Mouse (Mus musculus): ENCODE measurements around the gene Hist2h3c1. TPM values are rescaled to one million over a fixed set of nuclear protein-coding genes. Genes with fewer than 3 reads are reported as not detected.
"Not testable (repeated sequence)": the region's sequence is repeated elsewhere in the genome, so short reads cannot be mapped to it uniquely, and the experiment has no call there.

The Hist2h3c1 gene
- polyA plus RNA-seq (2014; fragmentation: Nextera tagmentation; extraction: Ambion mirVana) = 0.28 TPM in 1 of 2 replicates, not detected in the other

- DNase-seq (ENCODE audit: low spot score); H3K27me3 ChIP-seq (ENCODE audit: control insufficient read depth, insufficient read depth, low read length); H3K9me3 ChIP-seq (ENCODE audit: control insufficient read depth, low read length); H3K36me3 ChIP-seq (ENCODE audit: control insufficient read depth, insufficient read depth, low read length): not testable (repeated sequence)
- peak within 1 kb of the TSS; percentile 40 for H3K4me2 ChIP-seq (ENCODE audit: low read depth, severe bottlenecking)
- peak within 1 kb of the TSS; percentile 45 for H3K4me3 ChIP-seq (ENCODE audit: low read depth, low read length)
- peak; percentile 92 for ATAC-seq (ENCODE audit: insufficient number of reproducible peaks, low FRiP score, low TSS enrichment, low read depth)
- peak within 1 kb of the TSS; percentile 79 for H3K9ac ChIP-seq (ENCODE audit: low read length)
- H3K4me1 ChIP-seq (ENCODE audit: control insufficient read depth, insufficient read depth, low read length) = peaks cover 29% of the 10 kb centered on the region
- no CpG with 5 or more reads among the region's 47 CpGs for WGBS
- H3K27ac ChIP-seq (replicated peaks; ENCODE audit: low read depth, low read length) = peak within 1 kb of the TSS; percentile 75
Observed at GRCm38 (mm10) chr3:96246427-96246856, at the start of gene Hist2h3c1. Hist2h3c1 (plus strand) TSS chr3:96246685.

DNA sequence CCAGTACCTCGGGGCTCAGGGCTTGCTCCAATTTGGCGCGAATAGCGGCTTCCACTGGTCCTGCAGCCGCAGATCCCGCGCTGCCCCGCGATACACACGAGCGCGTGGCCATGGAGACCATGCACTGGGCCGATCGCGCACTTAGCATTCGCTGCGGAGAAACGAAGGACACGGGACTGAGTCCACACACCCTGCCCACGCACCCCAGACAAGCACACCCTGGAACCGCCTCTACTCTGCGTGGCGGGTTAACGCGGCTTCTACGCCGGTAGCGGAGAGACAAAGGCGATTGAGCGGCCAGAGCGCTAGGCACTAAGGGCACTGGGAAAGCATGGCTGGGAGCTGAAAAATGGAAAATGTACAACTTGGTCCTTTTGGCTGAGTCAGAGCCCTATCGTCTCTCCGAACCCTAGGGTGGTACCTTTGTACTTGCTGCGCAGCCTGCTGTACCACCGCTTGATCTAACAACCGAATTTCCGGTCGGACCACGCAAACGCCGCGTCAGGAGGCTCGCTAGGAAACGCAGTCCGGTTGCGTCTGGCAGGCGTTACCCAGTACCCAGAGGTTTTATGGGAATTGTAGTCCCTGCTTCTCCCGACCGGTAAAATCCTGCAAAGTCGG is 49.2 kb upstream of the Hist2h3c1 start:
- Histone ChIP-seq H3K4me3 (ENCODE audit: low read depth, low read length) (peak overlapping the region; percentile 54), H3K9me3 (ENCODE audit: control insufficient read depth, low read length) (no peaks in the 10 kb centered on the region), H3K36me3 (ENCODE audit: control insufficient read depth, insufficient read depth, low read length) (no peaks in the 10 kb centered on the region), H3K4me2 (ENCODE audit: low read depth, severe bottlenecking) (peak overlapping the region; percentile 91), H3K27ac (replicated peaks; ENCODE audit: low read depth, low read length) (peak overlapping the region; percentile 90), H3K9ac (ENCODE audit: low read length) (peak overlapping the region; percentile 91), H3K27me3 (ENCODE audit: control insufficient read depth, insufficient read depth, low read length) (no peaks in the 10 kb centered on the region), H3K4me1 (ENCODE audit: control insufficient read depth, insufficient read depth, low read length) (peaks cover 4% of the 10 kb centered on the region; the same call in 1 of the 2 replicates)
- DNase-seq (ENCODE audit: low spot score) (peak; percentile 90), ATAC-seq (ENCODE audit: insufficient number of reproducible peaks, low FRiP score, low TSS enrichment, low read depth) (peak; percentile 92)
- under 1% methylated on average over 50 of the region's 50 CpGs for WGBS

DNA sequence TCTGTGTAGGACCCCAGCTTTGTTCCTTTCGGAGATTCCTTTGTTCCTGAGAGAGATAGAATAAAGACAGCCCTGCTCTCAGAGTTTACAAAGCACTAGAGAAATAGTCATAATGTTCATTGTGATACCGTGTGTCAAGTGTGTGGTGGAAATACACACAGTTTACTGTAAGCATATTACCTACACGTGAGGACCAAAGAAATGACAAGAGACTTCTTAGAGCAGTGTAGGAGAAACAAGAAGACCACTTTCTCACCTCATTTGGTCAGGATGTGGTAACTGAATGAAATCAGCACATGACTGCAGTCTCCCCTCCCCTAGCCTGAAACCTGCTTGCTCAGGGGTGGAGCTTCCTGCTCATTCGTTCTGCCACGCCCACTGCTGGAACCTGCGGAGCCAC is 48.3 kb upstream of the Hist2h3c1 start:
- 10% methylated on average over 6 of the region's 6 CpGs for WGBS
- H3K4me3 ChIP-seq (ENCODE audit: low read depth, low read length) = no peak overlapping the region
- H3K36me3 ChIP-seq (ENCODE audit: control insufficient read depth, insufficient read depth, low read length) = no peaks in the 10 kb centered on the region
- no peak for DNase-seq (ENCODE audit: low spot score)
- H3K27ac ChIP-seq (replicated peaks; ENCODE audit: low read depth, low read length) = no peak overlapping the region
- no peak for ATAC-seq (ENCODE audit: insufficient number of reproducible peaks, low FRiP score, low TSS enrichment, low read depth)
- H3K9ac ChIP-seq (ENCODE audit: low read length) = no peak overlapping the region
- H3K4me1 ChIP-seq (ENCODE audit: control insufficient read depth, insufficient read depth, low read length) = peaks cover 4% of the 10 kb centered on the region; the same call in 1 of the 2 replicates
- peak overlapping the region; percentile 34 for H3K4me2 ChIP-seq (ENCODE audit: low read depth, severe bottlenecking)
- no peaks in the 10 kb centered on the region for H3K9me3 ChIP-seq (ENCODE audit: control insufficient read depth, low read length)
- no peaks in the 10 kb centered on the region for H3K27me3 ChIP-seq (ENCODE audit: control insufficient read depth, insufficient read depth, low read length)

- H3K4me2 ChIP-seq (ENCODE audit: low read depth, severe bottlenecking); H3K4me1 ChIP-seq (ENCODE audit: control insufficient read depth, insufficient read depth, low read length); H3K27ac ChIP-seq (replicated peaks; ENCODE audit: low read depth, low read length); DNase-seq (ENCODE audit: low spot score); H3K36me3 ChIP-seq (ENCODE audit: control insufficient read depth, insufficient read depth, low read length); H3K4me3 ChIP-seq (ENCODE audit: low read depth, low read length); H3K9ac ChIP-seq (ENCODE audit: low read length); H3K27me3 ChIP-seq (ENCODE audit: control insufficient read depth, insufficient read depth, low read length); ATAC-seq (ENCODE audit: insufficient number of reproducible peaks, low FRiP score, low TSS enrichment, low read depth); H3K9me3 ChIP-seq (ENCODE audit: control insufficient read depth, low read length): not testable (repeated sequence)
- WGBS = 33% methylated on average over 6 of the region's 8 CpGs
Observed at GRCm38 (mm10) chr3:96198601-96199251, 47.8 kb upstream of the Hist2h3c1 start.

- no peaks in the 10 kb centered on the region for H3K36me3 ChIP-seq (ENCODE audit: control insufficient read depth, insufficient read depth, low read length)
- H3K27ac ChIP-seq (replicated peaks; ENCODE audit: low read depth, low read length) = no peak overlapping the region
- DNase-seq (ENCODE audit: low spot score) (no peak), ATAC-seq (ENCODE audit: insufficient number of reproducible peaks, low FRiP score, low TSS enrichment, low read depth) (no peak)
- WGBS = 61% methylated on average over 2 of the region's 2 CpGs
- H3K9ac ChIP-seq (ENCODE audit: low read length) = no peak overlapping the region
- H3K4me1 ChIP-seq (ENCODE audit: control insufficient read depth, insufficient read depth, low read length) = peaks cover 4% of the 10 kb centered on the region; the same call in 1 of the 2 replicates
- no peaks in the 10 kb centered on the region for H3K27me3 ChIP-seq (ENCODE audit: control insufficient read depth, insufficient read depth, low read length)
- H3K4me2 ChIP-seq (ENCODE audit: low read depth, severe bottlenecking) = no peak overlapping the region
- no peak overlapping the region for H3K4me3 ChIP-seq (ENCODE audit: low read depth, low read length)
- no peaks in the 10 kb centered on the region for H3K9me3 ChIP-seq (ENCODE audit: control insufficient read depth, low read length)
Observed at GRCm38 (mm10) chr3:96199731-96200130, 46.8 kb upstream of the Hist2h3c1 start.

DNA sequence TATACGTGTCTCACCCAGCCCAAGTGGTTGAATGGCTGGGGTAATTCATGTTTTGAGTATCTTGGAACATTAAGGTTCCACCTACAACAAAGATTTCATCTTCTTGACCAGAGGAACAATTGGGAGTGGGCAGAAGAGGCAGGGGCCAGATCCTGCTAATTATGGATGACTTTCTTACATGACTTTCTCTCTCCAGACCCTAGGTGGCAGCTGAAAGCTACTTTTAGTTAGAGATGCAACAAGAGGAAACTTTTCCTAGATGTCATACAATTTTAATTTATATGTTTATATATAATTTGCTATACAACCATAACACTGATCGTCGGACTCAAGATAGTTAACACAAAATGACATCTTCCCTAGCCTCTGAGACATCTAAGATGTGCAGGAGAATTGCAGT is 38.7 kb upstream of the Hist2h3c1 start:
- no peaks in the 10 kb centered on the region for H3K4me1 ChIP-seq (ENCODE audit: control insufficient read depth, insufficient read depth, low read length)
- no peak overlapping the region for H3K4me2 ChIP-seq (ENCODE audit: low read depth, severe bottlenecking)
- ATAC-seq (ENCODE audit: insufficient number of reproducible peaks, low FRiP score, low TSS enrichment, low read depth) = no peak
- no peak overlapping the region for H3K4me3 ChIP-seq (ENCODE audit: low read depth, low read length)
- no peaks in the 10 kb centered on the region for H3K9me3 ChIP-seq (ENCODE audit: control insufficient read depth, low read length)
- no peak overlapping the region for H3K9ac ChIP-seq (ENCODE audit: low read length)
- H3K27me3 ChIP-seq (ENCODE audit: control insufficient read depth, insufficient read depth, low read length) = no peaks in the 10 kb centered on the region
- no peak overlapping the region for H3K27ac ChIP-seq (replicated peaks; ENCODE audit: low read depth, low read length)
- no peak for DNase-seq (ENCODE audit: low spot score)
- 77% methylated on average over 3 of the region's 3 CpGs for WGBS
- no peaks in the 10 kb centered on the region for H3K36me3 ChIP-seq (ENCODE audit: control insufficient read depth, insufficient read depth, low read length)

DNA sequence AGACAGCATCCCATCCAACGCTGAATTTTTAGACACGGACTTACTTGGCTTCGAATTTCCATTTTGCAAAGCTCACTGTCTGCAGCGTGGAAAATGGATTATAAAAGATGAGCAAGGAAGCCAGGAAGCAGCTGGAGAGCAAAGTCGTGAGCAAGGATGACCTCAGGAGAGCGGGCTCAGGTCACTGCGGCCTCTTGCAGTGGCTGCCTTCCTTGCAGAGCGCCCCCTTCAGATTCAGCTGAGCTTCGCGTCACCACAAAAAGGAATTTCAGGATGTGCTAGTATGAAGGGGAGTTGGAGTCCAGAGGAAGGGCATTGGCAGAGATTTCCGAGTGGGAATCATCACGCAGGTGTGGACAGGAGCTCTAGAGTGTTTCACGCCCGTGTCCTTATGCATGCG is 37.2 kb upstream of the Hist2h3c1 start:
- no peak overlapping the region for H3K4me2 ChIP-seq (ENCODE audit: low read depth, severe bottlenecking)
- ATAC-seq (ENCODE audit: insufficient number of reproducible peaks, low FRiP score, low TSS enrichment, low read depth) = no peak
- no peaks in the 10 kb centered on the region for H3K36me3 ChIP-seq (ENCODE audit: control insufficient read depth, insufficient read depth, low read length)
- H3K9ac ChIP-seq (ENCODE audit: low read length) = no peak overlapping the region
- DNase-seq (ENCODE audit: low spot score) = peak; percentile 36
- no peak overlapping the region for H3K27ac ChIP-seq (replicated peaks; ENCODE audit: low read depth, low read length)
- WGBS = 28% methylated on average over 15 of the region's 15 CpGs
- no peaks in the 10 kb centered on the region for H3K4me1 ChIP-seq (ENCODE audit: control insufficient read depth, insufficient read depth, low read length)
- no peak overlapping the region for H3K4me3 ChIP-seq (ENCODE audit: low read depth, low read length)
- H3K9me3 ChIP-seq (ENCODE audit: control insufficient read depth, low read length) = no peaks in the 10 kb centered on the region
- H3K27me3 ChIP-seq (ENCODE audit: control insufficient read depth, insufficient read depth, low read length) = no peaks in the 10 kb centered on the region

- under 1% methylated on average over 12 of the region's 12 CpGs for WGBS
- H3K9ac ChIP-seq (ENCODE audit: low read length) = peak overlapping the region; percentile 47
- no peaks in the 10 kb centered on the region for H3K9me3 ChIP-seq (ENCODE audit: control insufficient read depth, low read length)
- H3K4me3 ChIP-seq (ENCODE audit: low read depth, low read length) = peak overlapping the region; percentile 61
- peak; percentile 67 for DNase-seq (ENCODE audit: low spot score)
- peaks cover 12% of the 10 kb centered on the region for H3K4me1 ChIP-seq (ENCODE audit: control insufficient read depth, insufficient read depth, low read length)
- H3K4me2 ChIP-seq (ENCODE audit: low read depth, severe bottlenecking) = peak overlapping the region; percentile 59
- ATAC-seq (ENCODE audit: insufficient number of reproducible peaks, low FRiP score, low TSS enrichment, low read depth) = peak; percentile 2; the same call in 1 of the 2 replicates
- H3K27me3 ChIP-seq (ENCODE audit: control insufficient read depth, insufficient read depth, low read length) = no peaks in the 10 kb centered on the region
- peak overlapping the region; percentile 98 for H3K27ac ChIP-seq (replicated peaks; ENCODE audit: low read depth, low read length)
- no peaks in the 10 kb centered on the region for H3K36me3 ChIP-seq (ENCODE audit: control insufficient read depth, insufficient read depth, low read length)
Observed at GRCm38 (mm10) chr3:96219191-96219641, 27.3 kb upstream of the Hist2h3c1 start.
